Mouse (Mus musculus) spleen, adult 2 months (tissue): ENCODE results near the gene Vmn2r80.
"Not testable (repeated sequence)": the region's sequence is repeated elsewhere in the genome, so short reads cannot be mapped to it uniquely, and the experiment has no call there.

Experiments
- CTCF ChIP-seq: fragments of 200-500 bp; IDR thresholded peaks from 2 replicates; pipeline ENCODE4 v1.5.1; 2011; ENCODE audit warnings: mild to moderate bottlenecking, inconsistent platforms; ENCODE audit not compliant: insufficient read depth, insufficient read length, insufficient replicate concordance; ENCODE audit errors: extremely low read depth
- POLR2A ChIP-seq: fragments of 200-500 bp; IDR thresholded peaks from 2 replicates; pipeline ENCODE4 v1.6.1; 2011; ENCODE audit warnings: low read depth, low read length, inconsistent platforms

DNA sequence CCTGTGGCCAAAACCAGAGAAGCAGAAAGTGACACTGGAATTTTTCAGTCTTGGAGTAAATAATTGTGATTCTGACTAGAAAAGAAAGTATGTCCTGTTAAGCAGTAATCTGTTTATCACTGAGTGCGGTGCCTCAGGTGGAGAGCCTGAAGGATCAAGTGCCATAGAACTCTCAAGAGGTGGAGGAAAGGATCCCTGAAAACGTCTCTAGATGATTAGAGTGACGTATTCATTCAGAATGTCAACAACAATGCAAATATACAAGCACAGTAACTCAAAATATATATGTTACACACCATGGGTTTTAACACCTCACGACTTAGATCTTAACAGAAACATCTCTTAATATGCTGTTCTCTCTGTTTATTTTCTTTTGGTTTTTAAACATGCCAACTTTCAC is at the start of gene Vmn2r80:
- TF ChIP-seq CTCF, POLR2A: not testable (repeated sequence)
